Mouse (Mus musculus) intestine, embryonic 16.5 days (tissue): Measurements from ENCODE around the gene Insl5. TPM values are rescaled to one million over a fixed set of nuclear protein-coding genes. Genes with fewer than 3 reads are reported as not detected.

Experiments used
- ATAC-seq: fragments of 200-750 bp; cut with Nextera tagmentation; 2 replicates; pipeline ENCODE4 v1.8.0; 2017; ENCODE audit warnings: moderate TSS enrichment, moderate library complexity
- H3K27ac ChIP-seq: fragments of 300-500 bp; sonication (generic); 2 replicates; pipeline ENCODE4 v1.5.1; 2014; ENCODE audit warnings: mild to moderate bottlenecking, low read length
- H3K27me3 ChIP-seq: fragments of 300-500 bp; sonication (generic); replicated peaks from 2 replicates; pipeline ENCODE4 v1.6.1; 2014; ENCODE audit warnings: low read length, control low read depth, mixed read lengths; ENCODE audit not compliant: control insufficient read depth, insufficient read depth
- H3K36me3 ChIP-seq: fragments of 300-500 bp; sonication (generic); 2 replicates; pipeline ENCODE4 v1.6.1; 2014; ENCODE audit warnings: low read length, control low read depth; ENCODE audit not compliant: control insufficient read depth, insufficient read depth
- H3K4me1 ChIP-seq: fragments of 300-500 bp; sonication (generic); 2 replicates; pipeline ENCODE4 v1.6.1; 2014; ENCODE audit warnings: low read length, control low read depth, mixed read lengths; ENCODE audit not compliant: control insufficient read depth, insufficient read depth
- H3K4me2 ChIP-seq: fragments of 300-500 bp; sonication (generic); 2 replicates; pipeline ENCODE4 v1.6.1; 2014; ENCODE audit warnings: low read depth, low read length, control low read depth
- H3K4me3 ChIP-seq: fragments of 300-500 bp; sonication (generic); 2 replicates; pipeline ENCODE4 v1.5.1; 2014; ENCODE audit warnings: mild to moderate bottlenecking, low read length
- H3K9ac ChIP-seq: fragments of 300-500 bp; sonication (generic); 2 replicates; pipeline ENCODE4 v1.6.1; 2014; ENCODE audit warnings: low read depth, low read length
- H3K9me3 ChIP-seq: fragments of 300-500 bp; sonication (generic); 2 replicates; pipeline ENCODE4 v1.6.1; 2016; ENCODE audit warnings: low read length, control low read depth; ENCODE audit not compliant: control insufficient read depth
- WGBS: fragments of 180-500 bp; shearing (Covaris S2); extraction: QIAGEN DNeasy Blood & Tissue Kit; methylation state at CpG from one replicate; pipeline ENCODE4 v1.1.7; 2014; 5-methylcytosine and 5-hydroxymethylcytosine counted together
- polyA plus RNA-seq: library from polyadenylated mRNA; unstranded; fragments of >200 nt; fragmentation: Nextera tagmentation; extraction: Ambion mirVana; gene quantifications from 2 replicates; pipeline ENCODE4 v1.2.1, GENCODE M21; 2015

Insl5 gene
- polyA plus RNA-seq, 1 experiment from 2014 or later, result 2.7 TPM

GRCm38 (mm10) chr4:103005190-103005945 is 21.3 kb downstream of the Insl5 start:
- Histone ChIP-seq H3K4me1 (peaks cover 6% of the 10 kb centered on the region; the same call in 1 of the 2 replicates), H3K4me2 (no peak overlapping the region), H3K9me3 (no peaks in the 10 kb centered on the region), H3K27ac (no peak overlapping the region), H3K4me3 (no peak overlapping the region), H3K36me3 (no peaks in the 10 kb centered on the region), H3K9ac (no peak overlapping the region), H3K27me3 (no peaks in the 10 kb centered on the region)
- ATAC-seq, result no peak
- 66% methylated on average over 15 of the region's 15 CpGs for WGBS

GRCm38 (mm10) chr4:103004681-103005080 is 22.0 kb downstream of the Insl5 start:
- 89% methylated on average over 4 of the region's 4 CpGs for WGBS
- ATAC-seq, result no peak
- H3K27ac ChIP-seq, result no peak overlapping the region

DNA sequence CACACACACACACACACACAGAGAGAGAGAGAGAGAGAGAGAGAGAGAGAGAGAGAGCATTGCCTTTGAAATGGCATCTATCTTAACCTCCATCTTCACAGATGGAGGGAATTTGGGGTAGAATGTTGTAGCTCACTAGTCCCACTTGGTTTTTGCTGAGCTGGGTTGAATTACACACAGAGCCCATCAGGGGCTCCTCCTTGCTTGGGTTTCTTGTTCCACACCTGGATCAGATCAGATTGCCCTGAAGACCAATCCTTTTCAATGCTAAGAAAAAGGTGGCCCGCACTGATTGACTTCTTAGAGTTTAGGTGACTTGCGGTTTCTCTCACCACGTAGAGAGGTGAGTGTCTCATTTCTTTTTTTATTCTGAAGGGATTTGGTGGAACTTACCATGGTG is 35.0 kb downstream of the Insl5 start:
- ATAC-seq, result no peak
- H3K27ac ChIP-seq, result no peak overlapping the region
- H3K27me3 ChIP-seq, result no peaks in the 10 kb centered on the region
- H3K4me2 ChIP-seq, result no peak overlapping the region
- H3K9ac ChIP-seq, result no peak overlapping the region
- H3K9me3 ChIP-seq, result no peaks in the 10 kb centered on the region
- H3K4me3 ChIP-seq, result no peak overlapping the region
- WGBS, result 91% methylated on average over 3 of the region's 3 CpGs
- no peaks in the 10 kb centered on the region for H3K36me3 ChIP-seq
- no peaks in the 10 kb centered on the region for H3K4me1 ChIP-seq

More at GRCm38 (mm10) chr4:103004681-103005080, 22.0 kb downstream of the Insl5 start:
- Histone ChIP-seq H3K4me2 (no peak overlapping the region), H3K4me1 (peaks cover 6% of the 10 kb centered on the region; the same call in 1 of the 2 replicates), H3K27me3 (no peaks in the 10 kb centered on the region), H3K4me3 (no peak overlapping the region), H3K36me3 (no peaks in the 10 kb centered on the region), H3K9me3 (no peaks in the 10 kb centered on the region), H3K9ac (no peak overlapping the region)

DNA sequence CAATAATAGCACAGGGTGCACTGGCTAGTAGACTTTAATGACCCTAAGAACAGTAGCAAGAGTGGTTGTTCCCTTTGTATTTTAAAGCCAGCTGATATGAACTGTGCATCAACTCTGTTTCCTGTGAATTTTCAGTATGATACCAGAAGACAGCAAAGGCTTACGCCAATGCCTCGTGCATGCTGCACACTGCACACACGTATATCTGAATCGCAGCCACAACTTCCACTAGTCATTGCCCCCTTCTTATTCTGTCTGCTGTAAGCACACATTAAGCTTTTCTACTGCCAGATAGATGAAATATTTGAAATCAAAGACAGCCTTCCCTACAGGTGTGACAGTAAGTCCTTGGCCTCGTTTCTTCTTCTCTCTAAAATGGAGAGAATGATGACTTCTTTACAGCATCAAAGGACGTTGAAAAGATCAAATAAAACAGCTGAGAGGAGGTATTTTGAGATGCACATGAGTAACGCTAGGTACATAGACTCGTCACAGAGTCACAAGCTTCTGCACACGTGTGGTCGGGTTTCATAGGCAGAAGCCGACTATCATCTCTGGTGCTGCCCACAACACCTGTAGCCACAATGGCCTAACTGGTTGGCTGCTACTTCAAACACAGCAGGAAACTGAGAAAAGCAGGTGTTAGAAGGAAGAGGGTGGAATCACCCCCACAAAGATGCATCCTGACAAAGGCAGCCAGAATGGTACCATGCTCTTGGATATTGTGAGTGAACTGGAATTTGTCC is 35.9 kb downstream of the Insl5 start:
- H3K4me1 ChIP-seq, result no peaks in the 10 kb centered on the region
- H3K4me2 ChIP-seq, result no peak overlapping the region
- no peaks in the 10 kb centered on the region for H3K9me3 ChIP-seq
- no peak overlapping the region for H3K4me3 ChIP-seq
- H3K27me3 ChIP-seq, result no peaks in the 10 kb centered on the region
- no peak overlapping the region for H3K9ac ChIP-seq
- WGBS, result 85% methylated on average over 11 of the region's 11 CpGs
- ATAC-seq, result no peak
- no peak overlapping the region for H3K27ac ChIP-seq
- no peaks in the 10 kb centered on the region for H3K36me3 ChIP-seq

GRCm38 (mm10) chr4:102990016-102990415 is 36.6 kb downstream of the Insl5 start:
- Histone ChIP-seq H3K4me1 (no peaks in the 10 kb centered on the region), H3K27me3 (no peaks in the 10 kb centered on the region), H3K9ac (no peak overlapping the region), H3K4me2 (no peak overlapping the region), H3K9me3 (no peaks in the 10 kb centered on the region), H3K4me3 (no peak overlapping the region), H3K27ac (no peak overlapping the region), H3K36me3 (no peaks in the 10 kb centered on the region)
- ATAC-seq, result no peak
- 82% methylated on average over 4 of the region's 4 CpGs for WGBS

DNA sequence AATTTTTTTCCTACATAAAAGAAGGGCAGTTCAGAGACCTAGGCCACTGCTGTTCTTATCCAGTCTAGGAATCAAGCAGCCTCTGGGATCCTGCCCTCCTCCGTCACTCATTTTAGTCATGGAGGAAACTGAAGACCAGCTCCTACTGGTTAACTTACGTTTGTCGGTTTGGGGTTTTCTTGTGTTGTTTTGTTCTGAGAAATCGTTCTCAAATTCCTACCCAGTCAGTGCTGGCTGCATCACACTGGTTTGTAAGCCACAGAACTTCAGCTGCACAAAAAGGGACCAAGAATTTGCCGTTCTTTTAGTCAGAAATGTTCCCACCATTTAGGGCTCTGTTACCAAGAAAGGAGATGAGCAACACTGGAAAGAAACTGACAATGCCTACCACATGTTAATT is 37.3 kb downstream of the Insl5 start:
- Histone ChIP-seq H3K27me3 (no peaks in the 10 kb centered on the region), H3K4me3 (no peak overlapping the region), H3K9me3 (no peaks in the 10 kb centered on the region), H3K36me3 (no peaks in the 10 kb centered on the region), H3K4me2 (no peak overlapping the region), H3K9ac (no peak overlapping the region), H3K4me1 (no peaks in the 10 kb centered on the region), H3K27ac (no peak overlapping the region)
- no peak for ATAC-seq
- 83% methylated on average over 5 of the region's 5 CpGs for WGBS

DNA sequence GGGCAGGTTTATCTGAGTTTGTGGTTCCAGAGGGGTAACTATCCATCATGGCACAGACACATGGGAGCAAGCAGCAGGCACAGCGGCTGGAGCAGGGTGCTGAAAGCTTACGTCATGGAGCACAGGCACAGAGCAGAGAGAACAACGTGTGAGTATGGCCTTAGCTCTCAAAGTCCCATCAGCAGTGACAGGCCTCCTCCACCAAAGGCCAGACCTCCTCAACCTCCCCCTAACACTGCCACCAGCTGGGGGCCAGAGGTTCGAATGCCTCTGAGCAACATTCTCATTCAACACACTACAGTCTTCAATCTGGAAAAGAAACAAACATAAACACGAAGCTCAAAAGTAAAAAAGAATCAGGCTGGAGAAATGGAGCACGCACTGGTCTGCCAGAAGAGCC is 38.1 kb downstream of the Insl5 start:
- ATAC-seq, result no peak
- H3K9ac ChIP-seq, result no peak overlapping the region
- WGBS, result 70% methylated on average over 6 of the region's 6 CpGs
- no peaks in the 10 kb centered on the region for H3K9me3 ChIP-seq
- no peak overlapping the region for H3K27ac ChIP-seq
- H3K36me3 ChIP-seq, result no peaks in the 10 kb centered on the region
- H3K4me3 ChIP-seq, result no peak overlapping the region
- no peaks in the 10 kb centered on the region for H3K27me3 ChIP-seq
- H3K4me2 ChIP-seq, result no peak overlapping the region
- no peaks in the 10 kb centered on the region for H3K4me1 ChIP-seq

DNA sequence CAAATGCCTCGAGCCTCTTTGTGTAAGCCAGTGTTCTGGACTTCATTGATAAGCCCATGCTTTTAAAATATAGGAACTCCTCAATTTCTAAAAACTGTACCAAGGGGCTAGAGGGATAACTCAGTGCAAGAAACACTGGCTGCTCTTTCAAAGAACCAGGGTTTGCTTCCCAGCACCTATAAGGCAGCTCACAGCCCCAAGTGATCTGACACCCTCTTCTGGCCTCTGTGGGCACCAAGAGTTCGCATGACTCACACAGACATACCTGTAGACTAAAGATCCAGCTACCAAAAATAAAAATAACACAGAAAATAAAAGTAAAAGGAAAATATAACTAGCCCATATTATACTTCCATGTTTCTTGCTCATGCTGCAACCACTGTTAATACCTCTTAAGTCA is 38.9 kb downstream of the Insl5 start:
- Histone ChIP-seq H3K4me3 (no peak overlapping the region), H3K27ac (no peak overlapping the region), H3K9ac (no peak overlapping the region), H3K36me3 (no peaks in the 10 kb centered on the region), H3K4me1 (no peaks in the 10 kb centered on the region), H3K9me3 (no peaks in the 10 kb centered on the region), H3K4me2 (no peak overlapping the region), H3K27me3 (no peaks in the 10 kb centered on the region)
- 69% methylated on average over 2 of the region's 2 CpGs for WGBS
- no peak for ATAC-seq

DNA sequence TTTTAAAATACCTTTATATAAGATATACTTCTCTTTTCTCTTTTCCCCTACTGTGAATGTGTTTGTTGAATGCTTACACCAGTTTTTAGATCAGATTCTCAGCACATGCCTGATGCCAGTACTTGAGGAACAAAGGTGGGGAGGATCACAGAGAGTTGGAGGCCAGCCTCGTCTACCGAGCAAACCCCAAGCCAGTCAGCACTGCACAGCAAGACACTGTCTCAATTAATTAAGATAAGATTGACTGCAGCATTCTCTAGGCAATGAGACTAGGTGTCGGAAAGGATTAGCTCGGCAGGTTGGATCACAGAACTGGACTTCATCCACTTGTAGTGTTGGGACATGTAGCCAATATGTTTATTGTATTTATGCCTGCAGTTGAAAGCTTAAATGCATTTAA is 39.3 kb downstream of the Insl5 start:
- Histone ChIP-seq H3K9me3 (no peaks in the 10 kb centered on the region), H3K4me3 (no peak overlapping the region), H3K36me3 (no peaks in the 10 kb centered on the region), H3K4me1 (no peaks in the 10 kb centered on the region), H3K27me3 (no peaks in the 10 kb centered on the region), H3K9ac (no peak overlapping the region), H3K27ac (no peak overlapping the region), H3K4me2 (no peak overlapping the region)
- no peak for ATAC-seq
- 63% methylated on average over 4 of the region's 4 CpGs for WGBS
